Mouse (Mus musculus): ENCODE measurements around the gene Pde8a.

GRCm38 (mm10) chr7:81219321-81219720 lies 5.9 kb downstream of the Pde8a start:
- no peak for TF ChIP-seq POLR2A (IDR thresholded peaks at IDR 0.05; ENCODE audit: low read depth, low read length)
- TF ChIP-seq CTCF (IDR thresholded peaks at IDR 0.05; ENCODE audit: extremely low read depth, insufficient read length, insufficient replicate concordance, low read depth, low read length), result no peak
